Mouse (Mus musculus) c-Kit-positive CD71-negative TER-119-negative erythroid progenitor cells, embryonic 14.5 days (primary cell): ENCODE measurements around the gene Abca12.

Source experiments
- DNase-seq: peaks from one replicate; pipeline ENCODE4 v3.0.0-alpha.2; 2013; ENCODE audit warnings: low read depth

The Abca12 gene

GRCm38 (mm10) chr1:71195333-71195732 is 219.4 kb downstream of the Abca12 start:
- no peak for DNase-seq

- DNase-seq = no peak
Observed at GRCm38 (mm10) chr1:71193931-71194330, 220.8 kb downstream of the Abca12 start.
